Mouse (Mus musculus) lung, adult 2 months (tissue): ENCODE results near the gene Rtkn2.

Experiments used
- CTCF ChIP-seq: fragments of 200-500 bp; IDR thresholded peaks from 2 replicates; pipeline ENCODE4 v1.5.1; 2011; ENCODE audit warnings: mild to moderate bottlenecking, low read length, control low read depth; ENCODE audit not compliant: insufficient read depth
- POLR2A ChIP-seq: fragments of 200-500 bp; IDR thresholded peaks from 2 replicates; pipeline ENCODE4 v1.6.1; 2011; ENCODE audit warnings: low read depth, mild to moderate bottlenecking, control low read depth, low read length, borderline replicate concordance; ENCODE audit errors: extremely low read depth

GRCm38 (mm10) chr10:68095136-68095535, 115.8 kb downstream of the Rtkn2 start:
- TF ChIP-seq CTCF, result no peak
- TF ChIP-seq POLR2A, result no peak
